Mouse (Mus musculus) limb, embryonic 12.5 days (tissue): ENCODE measurements around the gene Pdpk1. TPM values are rescaled to one million over a fixed set of nuclear protein-coding genes. Genes with fewer than 3 reads are reported as not detected.

Experiments
- ATAC-seq: fragments of 200-750 bp; cut with Nextera tagmentation; 2 replicates; pipeline ENCODE4 v1.8.0; 2017; ENCODE audit warnings: low read depth, moderate TSS enrichment; ENCODE audit not compliant: insufficient number of reproducible peaks, insufficient read depth, low FRiP score, low TSS enrichment
- H3K27ac ChIP-seq: fragments of 300-500 bp; sonication (generic); 2 replicates; pipeline ENCODE4 v1.5.1; 2016; ENCODE audit warnings: mild to moderate bottlenecking, moderate library complexity
- H3K27me3 ChIP-seq: fragments of 300-500 bp; sonication (generic); 2 replicates; pipeline ENCODE4 v1.6.1; 2016; ENCODE audit warnings: mild to moderate bottlenecking, moderate library complexity
- H3K36me3 ChIP-seq: fragments of 300-500 bp; sonication (generic); 2 replicates; pipeline ENCODE4 v1.6.1; 2016; ENCODE audit warnings: mild to moderate bottlenecking, moderate library complexity
- H3K4me1 ChIP-seq: fragments of 300-500 bp; sonication (generic); replicated peaks from 2 replicates; pipeline ENCODE4 v1.6.1; 2016
- H3K4me2 ChIP-seq: fragments of 300-500 bp; sonication (generic); 2 replicates; pipeline ENCODE4 v1.6.1; 2016; ENCODE audit warnings: mild to moderate bottlenecking, moderate library complexity
- H3K4me3 ChIP-seq: fragments of 300-500 bp; sonication (generic); replicated peaks from 2 replicates; pipeline ENCODE4 v1.5.1; 2016; ENCODE audit warnings: mild to moderate bottlenecking
- H3K9ac ChIP-seq: fragments of 300-500 bp; sonication (generic); replicated peaks from 2 replicates; pipeline ENCODE4 v1.6.1; 2016; ENCODE audit warnings: mild to moderate bottlenecking, moderate library complexity
- H3K9me3 ChIP-seq: fragments of 300-500 bp; sonication (generic); 2 replicates; pipeline ENCODE4 v1.6.1; 2016; ENCODE audit warnings: mild to moderate bottlenecking, moderate library complexity
- WGBS: fragments of 180-500 bp; shearing (Covaris S2); methylation state at CpG from one replicate; pipeline ENCODE4 v1.1.7; 2016; 5-methylcytosine and 5-hydroxymethylcytosine counted together
- polyA plus RNA-seq: library from polyadenylated mRNA; unstranded; fragments of >200 nt; fragmentation: Nextera tagmentation; extraction: Ambion mirVana; gene quantifications from 2 replicates; pipeline ENCODE4 v1.2.1, GENCODE M21; 2016

Pdpk1 gene
- polyA plus RNA-seq, result 38.5 and 39.1 TPM in 2 replicates

DNA sequence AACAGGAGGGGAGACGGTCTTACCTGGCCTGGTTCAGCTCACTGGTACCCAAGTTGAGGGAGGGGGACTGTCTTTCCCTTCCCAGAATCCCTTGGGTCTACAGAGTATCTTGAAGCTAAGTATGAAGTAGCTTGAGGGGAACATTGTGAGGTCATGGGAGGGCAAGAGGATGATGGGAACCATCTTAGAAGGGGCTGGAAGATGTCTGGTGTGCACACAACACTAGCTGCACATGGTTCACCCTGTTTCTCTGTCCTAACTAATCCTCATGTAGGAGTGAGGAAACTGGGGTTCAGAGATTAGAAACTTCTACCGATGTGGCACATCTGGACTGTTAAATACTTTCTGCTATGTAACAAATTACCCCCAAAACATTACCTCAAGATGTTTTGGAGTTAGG is at the start of gene Pdpk1:
TSS of gene Pdpk1 (minus strand) at position 101 of the 400 bp plus-strand sequence.
- peaks cover 12% of the 10 kb centered on the region; the same call in 1 of the 2 replicates for H3K36me3 ChIP-seq
- H3K4me1 ChIP-seq, result peaks cover 11% of the 10 kb centered on the region
- no peaks in the 10 kb centered on the region for H3K27me3 ChIP-seq
- H3K9me3 ChIP-seq, result no peaks in the 10 kb centered on the region
- H3K27ac ChIP-seq, result no peak within 1 kb of the TSS
- peak within 1 kb of the TSS; percentile 51 for H3K9ac ChIP-seq
- H3K4me3 ChIP-seq, result peak within 1 kb of the TSS; percentile 42
- H3K4me2 ChIP-seq, result peak within 1 kb of the TSS; percentile 76
- ATAC-seq, result no peak
- 85% methylated on average over 2 of the region's 2 CpGs for WGBS

DNA sequence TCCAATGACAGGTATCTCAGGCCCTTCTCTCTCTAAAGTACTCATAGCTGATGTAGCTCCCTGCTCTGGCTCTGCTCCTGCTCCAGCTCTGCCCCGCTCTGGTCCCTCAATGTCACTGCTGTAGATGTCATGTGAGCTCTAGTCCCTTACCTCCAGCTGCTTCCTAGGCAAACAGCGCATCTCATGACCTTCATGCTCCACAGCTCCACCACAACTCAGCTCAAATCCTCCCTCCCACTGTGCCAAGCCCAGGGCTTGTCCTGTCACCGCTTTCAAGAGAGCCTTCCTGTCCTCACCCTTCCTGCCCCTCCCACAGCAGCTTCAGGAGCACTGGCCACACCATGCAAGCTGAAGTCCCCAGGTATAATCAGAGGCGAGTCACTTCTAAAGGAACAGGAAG is 49.0 kb upstream of the Pdpk1 start:
- no peaks in the 10 kb centered on the region for H3K9me3 ChIP-seq
- H3K36me3 ChIP-seq, result no peaks in the 10 kb centered on the region
- H3K27ac ChIP-seq, result no peak overlapping the region
- ATAC-seq, result no peak
- WGBS, result 60% methylated on average over 4 of the region's 4 CpGs
- no peak overlapping the region for H3K9ac ChIP-seq
- no peak overlapping the region for H3K4me3 ChIP-seq
- H3K27me3 ChIP-seq, result no peaks in the 10 kb centered on the region
- H3K4me1 ChIP-seq, result peaks cover 18% of the 10 kb centered on the region
- no peak overlapping the region for H3K4me2 ChIP-seq

DNA sequence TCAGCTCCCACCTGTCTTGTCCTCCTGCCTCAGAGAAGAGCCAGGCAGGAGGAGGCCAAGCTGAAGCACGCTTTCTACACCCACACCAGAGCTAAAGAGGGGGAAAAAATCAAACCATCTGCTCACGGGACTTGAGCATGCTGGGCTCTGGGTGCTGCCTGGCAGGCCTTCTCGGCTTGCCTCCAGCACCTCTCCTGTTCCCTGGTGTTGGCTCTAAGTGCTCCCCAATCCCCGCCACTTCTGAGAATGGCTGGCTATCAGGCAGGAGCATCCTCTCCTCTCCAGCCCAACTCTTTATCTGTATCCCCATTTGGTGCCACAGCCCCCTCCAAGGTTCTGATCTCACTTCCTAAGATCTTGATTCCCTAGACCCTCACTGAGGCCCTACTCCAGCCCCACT is 48.5 kb upstream of the Pdpk1 start:
- Histone ChIP-seq H3K27ac (no peak overlapping the region), H3K4me1 (peaks cover 18% of the 10 kb centered on the region), H3K9me3 (no peaks in the 10 kb centered on the region), H3K27me3 (no peaks in the 10 kb centered on the region), H3K36me3 (no peaks in the 10 kb centered on the region), H3K4me2 (no peak overlapping the region), H3K9ac (no peak overlapping the region), H3K4me3 (no peak overlapping the region)
- no peak for ATAC-seq
- 74% methylated on average over 4 of the region's 4 CpGs for WGBS

DNA sequence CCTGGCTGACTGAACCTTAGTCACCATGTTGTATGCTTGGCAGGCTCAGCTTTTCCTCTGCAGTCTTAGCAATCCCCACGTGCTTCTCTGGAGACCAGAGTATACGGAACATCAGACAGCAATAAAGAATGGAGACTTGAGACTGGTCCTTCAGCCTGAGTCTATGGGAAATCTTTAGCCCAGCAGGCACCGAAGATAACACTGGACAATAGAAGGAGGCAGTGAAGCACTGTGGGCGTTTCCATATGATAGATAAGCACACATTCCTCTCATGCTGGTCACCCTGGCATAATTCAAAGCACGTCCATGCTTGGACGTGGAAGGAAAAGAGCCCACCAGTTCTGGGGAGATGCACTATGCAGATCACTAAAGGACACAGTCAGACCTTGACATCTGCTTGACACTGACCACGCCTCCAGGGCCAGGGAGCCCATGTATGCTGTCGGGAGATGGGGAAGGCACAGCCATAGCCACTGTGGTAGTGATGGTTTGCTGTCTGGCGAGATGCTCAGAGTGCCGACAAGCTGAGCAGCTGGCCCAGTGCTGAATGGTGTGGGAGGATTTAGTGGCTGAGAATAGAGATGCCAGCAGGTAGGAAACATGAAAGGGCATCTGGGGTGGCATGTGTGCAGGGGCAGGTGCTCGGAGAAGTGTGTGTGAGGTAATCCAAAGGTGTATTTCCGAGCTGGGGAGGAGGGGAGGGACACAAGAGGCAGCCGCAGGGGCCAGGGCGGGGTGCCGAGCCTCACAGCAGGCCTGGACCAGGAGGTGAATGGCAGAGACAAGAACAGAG is 46.5 kb upstream of the Pdpk1 start:
- Histone ChIP-seq H3K36me3 (no peaks in the 10 kb centered on the region), H3K4me3 (no peak overlapping the region), H3K4me1 (peaks cover 13% of the 10 kb centered on the region), H3K9me3 (no peaks in the 10 kb centered on the region), H3K4me2 (no peak overlapping the region), H3K27me3 (no peaks in the 10 kb centered on the region), H3K9ac (no peak overlapping the region), H3K27ac (no peak overlapping the region)
- ATAC-seq, result no peak
- 72% methylated on average over 15 of the region's 15 CpGs for WGBS

DNA sequence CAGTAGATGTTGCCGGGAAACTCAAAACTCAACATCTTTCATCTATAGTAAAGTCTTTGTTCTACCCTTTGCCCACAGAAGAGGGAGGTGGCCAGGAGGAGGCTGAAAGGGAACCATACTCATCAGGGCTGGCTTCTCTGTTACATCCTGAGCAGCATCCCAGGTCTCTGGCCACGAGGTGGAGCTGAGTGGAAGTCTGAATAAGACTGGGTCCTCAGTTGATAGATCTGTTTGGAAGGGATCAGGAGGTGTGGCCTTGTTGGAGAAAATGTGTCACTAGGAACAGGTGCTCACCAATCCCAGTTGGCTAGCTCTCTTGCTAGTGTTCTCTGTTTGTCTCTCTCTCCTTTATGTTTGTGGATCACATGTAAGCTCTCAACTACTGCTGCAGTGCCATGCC is 44.6 kb upstream of the Pdpk1 start:
- H3K4me3 ChIP-seq, result no peak overlapping the region
- no peaks in the 10 kb centered on the region for H3K9me3 ChIP-seq
- peaks cover 18% of the 10 kb centered on the region for H3K4me1 ChIP-seq
- H3K36me3 ChIP-seq, result no peaks in the 10 kb centered on the region
- ATAC-seq, result no peak
- no peak overlapping the region for H3K27ac ChIP-seq
- H3K9ac ChIP-seq, result no peak overlapping the region
- no peak overlapping the region for H3K4me2 ChIP-seq
- 63% methylated on average over 2 of the region's 2 CpGs for WGBS
- H3K27me3 ChIP-seq, result no peaks in the 10 kb centered on the region

DNA sequence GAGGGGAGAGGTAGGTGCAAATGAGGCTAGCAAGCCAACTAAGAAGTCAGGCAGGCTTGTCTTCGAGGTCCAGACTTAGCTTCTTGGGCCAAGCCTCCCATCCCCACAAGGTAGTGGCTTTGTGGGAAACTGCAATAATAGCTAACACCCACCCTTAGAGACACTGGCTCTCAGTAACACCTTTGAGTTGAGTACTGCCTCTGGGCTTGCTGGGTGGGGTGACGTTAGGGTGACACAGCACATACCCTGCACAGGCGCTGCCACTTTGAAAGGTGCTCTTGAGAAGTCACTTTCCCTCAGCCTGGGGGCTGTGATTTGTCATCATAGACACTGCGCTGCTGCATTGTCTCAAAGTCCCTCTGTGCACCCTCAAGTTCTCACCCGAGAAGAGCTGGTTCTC is 43.0 kb upstream of the Pdpk1 start:
- Histone ChIP-seq H3K36me3 (peaks cover 6% of the 10 kb centered on the region; the same call in 1 of the 2 replicates), H3K4me1 (peaks cover 18% of the 10 kb centered on the region), H3K9ac (no peak overlapping the region), H3K27me3 (no peaks in the 10 kb centered on the region), H3K4me2 (no peak overlapping the region), H3K4me3 (no peak overlapping the region), H3K9me3 (no peaks in the 10 kb centered on the region), H3K27ac (no peak overlapping the region)
- peak; percentile 8; the same call in 1 of the 2 replicates for ATAC-seq
- WGBS, result 83% methylated on average over 5 of the region's 5 CpGs

DNA sequence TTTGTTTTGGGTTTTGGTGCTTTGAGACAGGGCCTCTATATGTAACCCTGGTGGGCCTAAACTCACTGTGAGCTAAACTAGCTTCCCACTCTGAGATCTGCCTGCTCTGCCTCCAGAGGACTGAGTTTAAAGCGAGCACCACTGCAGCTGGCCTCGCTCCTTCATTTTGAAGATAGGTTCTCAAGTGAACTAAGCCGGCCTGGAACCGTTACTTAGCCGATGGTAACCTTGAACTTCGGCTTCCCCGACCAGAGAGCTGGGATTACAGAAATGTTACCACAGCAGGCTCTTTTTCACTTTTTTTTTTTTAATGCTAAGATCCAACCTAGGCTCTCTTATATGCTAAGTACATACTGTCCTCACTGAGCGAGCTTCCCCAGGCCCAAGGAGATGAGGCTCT is 42.5 kb upstream of the Pdpk1 start:
- Histone ChIP-seq H3K27ac (no peak overlapping the region), H3K9me3 (no peaks in the 10 kb centered on the region), H3K36me3 (peaks cover 11% of the 10 kb centered on the region; the same call in 1 of the 2 replicates), H3K27me3 (no peaks in the 10 kb centered on the region), H3K4me3 (no peak overlapping the region), H3K4me2 (no peak overlapping the region), H3K9ac (no peak overlapping the region), H3K4me1 (peaks cover 18% of the 10 kb centered on the region)
- ATAC-seq, result no peak
- WGBS, result 82% methylated on average over 8 of the region's 8 CpGs

DNA sequence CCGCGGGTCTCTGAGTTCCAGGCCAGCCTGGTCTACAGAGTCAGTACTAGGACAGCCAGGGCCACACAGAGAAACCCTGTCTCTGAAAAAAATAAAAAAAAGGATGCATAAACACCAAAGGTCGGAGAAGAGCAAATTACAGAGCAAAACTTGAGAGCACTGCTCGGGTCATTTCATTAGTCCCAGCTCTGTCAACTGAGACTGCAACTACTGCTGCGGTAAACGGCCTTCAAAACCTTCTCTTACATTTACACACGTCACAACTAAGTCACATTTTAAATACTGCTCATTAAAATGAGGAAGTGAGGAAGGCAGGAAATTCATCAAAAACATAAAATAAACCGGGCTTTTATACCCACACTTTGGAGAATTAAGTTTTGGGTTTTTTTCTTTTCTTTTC is 42.1 kb upstream of the Pdpk1 start:
- Histone ChIP-seq H3K27me3 (no peaks in the 10 kb centered on the region), H3K4me1 (peaks cover 18% of the 10 kb centered on the region), H3K27ac (no peak overlapping the region), H3K4me2 (no peak overlapping the region), H3K9me3 (no peaks in the 10 kb centered on the region), H3K36me3 (peaks cover 15% of the 10 kb centered on the region), H3K9ac (no peak overlapping the region), H3K4me3 (no peak overlapping the region)
- WGBS, result 68% methylated on average over 8 of the region's 8 CpGs
- ATAC-seq, result no peak

DNA sequence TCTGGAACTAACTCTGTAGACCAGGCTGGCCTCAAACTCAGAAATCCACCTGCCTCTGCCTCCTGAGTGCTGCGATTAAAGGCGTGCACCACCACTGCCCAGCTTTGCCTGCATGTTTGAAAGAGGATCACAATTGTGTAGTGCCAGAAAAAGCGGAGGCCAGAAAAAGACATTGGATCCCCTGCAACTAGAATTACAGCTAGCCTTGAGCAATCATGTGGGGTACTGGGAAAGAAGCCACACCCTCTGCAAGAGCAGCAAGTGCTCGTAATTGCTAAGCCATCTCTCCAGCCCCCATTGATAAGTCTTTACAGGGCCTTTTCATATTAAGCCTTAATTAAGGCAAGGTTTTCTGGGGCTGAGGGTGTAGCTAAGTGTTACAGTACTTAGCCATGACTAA is 40.8 kb upstream of the Pdpk1 start:
- Histone ChIP-seq H3K36me3 (peaks cover 17% of the 10 kb centered on the region), H3K27ac (no peak overlapping the region), H3K9me3 (no peaks in the 10 kb centered on the region), H3K27me3 (no peaks in the 10 kb centered on the region), H3K4me1 (peaks cover 18% of the 10 kb centered on the region), H3K4me3 (no peak overlapping the region), H3K4me2 (no peak overlapping the region), H3K9ac (no peak overlapping the region)
- ATAC-seq, result no peak
- 71% methylated on average over 4 of the region's 4 CpGs for WGBS

DNA sequence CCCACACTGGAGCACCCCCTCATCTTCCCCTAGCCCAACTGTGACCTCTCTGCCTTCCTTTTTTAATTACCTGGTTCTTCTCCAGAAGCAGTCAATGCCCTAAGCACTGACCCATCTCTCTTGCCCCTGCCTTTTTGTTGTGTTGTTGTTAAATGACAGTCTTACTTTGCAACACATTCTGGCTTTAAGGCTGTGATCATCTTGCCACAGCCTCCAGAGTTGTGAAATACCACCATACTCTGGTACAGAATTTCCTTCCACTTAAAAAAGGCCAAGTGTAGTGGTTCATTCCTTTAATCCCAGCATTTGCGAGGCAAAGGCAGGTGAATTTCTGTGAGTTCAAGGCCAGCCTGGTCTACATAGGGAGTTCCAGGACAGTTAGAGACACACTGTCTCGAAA is 40.2 kb upstream of the Pdpk1 start:
- WGBS, result 80% methylated on average over 2 of the region's 2 CpGs
- peaks cover 21% of the 10 kb centered on the region for H3K36me3 ChIP-seq
- no peak for ATAC-seq
- H3K9me3 ChIP-seq, result no peaks in the 10 kb centered on the region
- no peaks in the 10 kb centered on the region for H3K27me3 ChIP-seq
- peaks cover 18% of the 10 kb centered on the region for H3K4me1 ChIP-seq
- no peak overlapping the region for H3K4me3 ChIP-seq
- H3K9ac ChIP-seq, result no peak overlapping the region
- no peak overlapping the region for H3K27ac ChIP-seq
- H3K4me2 ChIP-seq, result no peak overlapping the region

DNA sequence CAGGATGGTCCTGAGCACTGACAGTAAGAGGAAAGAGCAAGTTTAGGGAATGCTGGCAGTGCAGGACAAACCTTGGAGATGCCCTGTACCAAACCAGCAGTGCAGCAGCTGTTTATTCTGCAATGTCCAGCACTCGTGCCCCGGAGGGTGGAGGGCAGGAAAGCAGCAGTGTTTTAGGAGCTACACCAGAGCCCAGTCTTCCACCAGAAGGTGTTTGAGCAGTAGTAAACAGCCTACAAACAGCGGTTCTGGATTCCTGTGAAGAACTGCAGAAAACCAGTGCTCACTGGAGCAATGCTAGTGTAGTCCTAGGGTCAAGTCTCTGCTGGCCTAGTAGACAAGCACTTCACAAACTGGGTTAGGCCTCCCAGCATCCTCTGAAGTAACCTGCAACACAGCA is 23.5 kb upstream of the Pdpk1 start:
- Histone ChIP-seq H3K4me1 (peaks cover 7% of the 10 kb centered on the region), H3K27me3 (no peaks in the 10 kb centered on the region), H3K27ac (no peak overlapping the region), H3K36me3 (no peaks in the 10 kb centered on the region), H3K9ac (no peak overlapping the region), H3K4me2 (no peak overlapping the region), H3K4me3 (no peak overlapping the region), H3K9me3 (no peaks in the 10 kb centered on the region)
- no peak for ATAC-seq
- 72% methylated on average over 3 of the region's 3 CpGs for WGBS

DNA sequence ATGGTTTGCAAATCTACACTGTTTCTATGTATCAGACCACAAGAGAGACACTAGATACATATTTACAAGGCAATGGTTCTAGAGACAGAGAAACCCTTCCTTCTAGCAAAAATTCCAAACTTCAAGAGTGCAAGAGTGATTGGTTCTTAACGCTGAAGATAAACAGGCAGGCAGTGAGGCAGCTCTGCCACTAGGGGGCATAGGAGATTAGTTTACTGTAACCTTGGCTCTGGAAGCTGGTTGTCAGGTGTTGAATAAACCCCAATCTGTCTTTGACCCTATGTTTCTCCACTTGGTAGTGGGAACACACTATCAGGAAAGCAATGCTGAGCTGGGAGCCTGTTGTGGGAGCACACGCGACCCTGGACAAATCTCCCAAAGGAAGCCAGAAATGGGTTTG is 22.7 kb upstream of the Pdpk1 start:
- 9% methylated on average over 3 of the region's 3 CpGs for WGBS
- H3K27me3 ChIP-seq, result no peaks in the 10 kb centered on the region
- H3K9ac ChIP-seq, result no peak overlapping the region
- H3K4me3 ChIP-seq, result no peak overlapping the region
- no peaks in the 10 kb centered on the region for H3K9me3 ChIP-seq
- no peak overlapping the region for H3K4me2 ChIP-seq
- H3K36me3 ChIP-seq, result no peaks in the 10 kb centered on the region
- no peak for ATAC-seq
- peaks cover 7% of the 10 kb centered on the region for H3K4me1 ChIP-seq
- H3K27ac ChIP-seq, result no peak overlapping the region
